Mouse (Mus musculus) MEL (cell line): ENCODE measurements around the gene Frs3. TPM values are rescaled to one million over a fixed set of nuclear protein-coding genes. Genes with fewer than 3 reads are reported as not detected.

ENCODE experiments used
- DNase-seq: peaks from one replicate; pipeline ENCODE4 v3.0.0; 2011; ENCODE audit warnings: low read depth, low spot score
- H3K27ac ChIP-seq: 2 replicates; pipeline ENCODE4 v1.5.1; 2012; ENCODE audit warnings: low read depth, mild to moderate bottlenecking, control low read depth, low read length, moderate library complexity; ENCODE audit not compliant: control insufficient read depth
- H3K27me3 ChIP-seq, 2 experiments: fragments of 150-350 bp in 1 of 2; sonication (generic) in 1 of 2; 2 replicates each; pipeline ENCODE4 v1.6.1; 2012; ENCODE audit warnings: low read length in 2 of 2, mild to moderate bottlenecking in 2 of 2, improper control_type of control experiment in 1 of 2, moderate library complexity in 1 of 2; ENCODE audit not compliant: insufficient read depth in 2 of 2, control insufficient read depth in 1 of 2
- H3K36me3 ChIP-seq, 2 experiments: 2 replicates each; pipeline ENCODE4 v1.6.1; 2012 to 2014; ENCODE audit warnings: low read length in 2 of 2, improper control_type of control experiment in 1 of 2, inconsistent platforms in 1 of 2, mild to moderate bottlenecking in 1 of 2; ENCODE audit not compliant: insufficient read depth in 2 of 2, control insufficient read depth in 1 of 2
- H3K4me1 ChIP-seq, 2 experiments: fragments of 150-350 bp in 1 of 2; sonication (generic) in 1 of 2; 2 replicates each; pipeline ENCODE4 v1.6.1; 2012; ENCODE audit warnings: low read length in 2 of 2, improper control_type of control experiment in 1 of 2, mild to moderate bottlenecking in 1 of 2; ENCODE audit not compliant: insufficient read depth in 2 of 2, control insufficient read depth in 1 of 2
- H3K4me3 ChIP-seq, 2 experiments: fragments of 150-350 bp in 1 of 2; sonication (generic) in 1 of 2; 2 replicates each; pipeline ENCODE4 v1.5.1; 2012; ENCODE audit warnings: low read depth in 2 of 2, low read length in 2 of 2, mild to moderate bottlenecking in 2 of 2, moderate library complexity in 2 of 2, control low read depth in 1 of 2, improper control_type of control experiment in 1 of 2; ENCODE audit not compliant: control insufficient read depth in 1 of 2, insufficient read depth in 1 of 2
- H3K79me2 ChIP-seq: 2 replicates; pipeline ENCODE4 v1.6.1; 2012; ENCODE audit warnings: mild to moderate bottlenecking, low read length, moderate library complexity; ENCODE audit not compliant: control insufficient read depth, poor library complexity, insufficient read depth
- H3K9ac ChIP-seq: 2 replicates; pipeline ENCODE4 v1.6.1; 2012; ENCODE audit warnings: low read depth, mild to moderate bottlenecking, control low read depth, low read length, moderate library complexity; ENCODE audit not compliant: control insufficient read depth, poor library complexity, severe bottlenecking
- H3K9me3 ChIP-seq: fragments of 150-350 bp; sonication (generic); replicated peaks from 2 replicates; pipeline ENCODE4 v1.6.1; 2012; ENCODE audit warnings: mild to moderate bottlenecking, low read length, improper control_type of control experiment, moderate library complexity; ENCODE audit not compliant: insufficient read depth
- BHLHE40 ChIP-seq: IDR thresholded peaks from 2 replicates; pipeline ENCODE4 v1.6.1; 2012; ENCODE audit warnings: low read depth, mild to moderate bottlenecking, inconsistent platforms, low read length, improper control_type of control experiment, borderline replicate concordance
- CTCF ChIP-seq, 3 experiments: IDR thresholded peaks in 2 of 3; conservative IDR thresholded peaks in 1 of 3; 2 replicates each; pipeline ENCODE4 v1.5.1; 2011 to 2012; ENCODE audit warnings: low read length in 3 of 3, low read depth in 2 of 3, mild to moderate bottlenecking in 2 of 3, improper control_type of control experiment in 1 of 3, inconsistent platforms in 1 of 3, mixed read lengths in 1 of 3, moderate library complexity in 1 of 3; ENCODE audit not compliant: control insufficient read depth in 1 of 3, insufficient read depth in 1 of 3, poor library complexity in 1 of 3, severe bottlenecking in 1 of 3
- E2F4 ChIP-seq: IDR thresholded peaks from 2 replicates; pipeline ENCODE4 v1.6.1; 2011; ENCODE audit warnings: low read depth, low read length, improper control_type of control experiment, borderline replicate concordance
- ELF1 ChIP-seq: IDR thresholded peaks from 2 replicates; pipeline ENCODE4 v1.6.1; 2014; ENCODE audit warnings: low read depth, mild to moderate bottlenecking, inconsistent platforms, low read length, improper control_type of control experiment, moderate library complexity
- EP300 ChIP-seq, 2 experiments: IDR thresholded peaks; 2 replicates each; pipeline ENCODE4 v1.6.1; 2011; ENCODE audit warnings: improper control_type of control experiment in 2 of 2, low read length in 2 of 2, low read depth in 1 of 2, mild to moderate bottlenecking in 1 of 2
- GATA1 ChIP-seq: IDR thresholded peaks from 2 replicates; pipeline ENCODE4 v1.6.1; 2011; ENCODE audit warnings: low read depth, low read length, improper control_type of control experiment
- JUND ChIP-seq: IDR thresholded peaks from 2 replicates; pipeline ENCODE4 v1.6.1; 2011; ENCODE audit warnings: low read depth, mild to moderate bottlenecking, improper control_type of control experiment, low read length
- KAT2A ChIP-seq: conservative IDR thresholded peaks from 2 replicates; pipeline ENCODE4 v1.6.1; 2012; ENCODE audit warnings: low read depth, low read length, improper control_type of control experiment, inconsistent platforms
- MAFK ChIP-seq: IDR thresholded peaks from 2 replicates; pipeline ENCODE4 v1.6.1; 2011; ENCODE audit warnings: low read depth, mild to moderate bottlenecking, low read length, improper control_type of control experiment, borderline replicate concordance
- MAX ChIP-seq: IDR thresholded peaks from 2 replicates; pipeline ENCODE4 v1.6.1; 2011; ENCODE audit warnings: low read length, improper control_type of control experiment
- MYB ChIP-seq: IDR thresholded peaks from 2 replicates; pipeline ENCODE4 v1.6.1; 2011; ENCODE audit warnings: mild to moderate bottlenecking, low read depth, low read length, improper control_type of control experiment
- RAD21 ChIP-seq: IDR thresholded peaks from 2 replicates; pipeline ENCODE4 v1.6.1; 2011; ENCODE audit warnings: mild to moderate bottlenecking, low read depth, low read length, improper control_type of control experiment
- SIN3A ChIP-seq: IDR thresholded peaks from 2 replicates; pipeline ENCODE4 v1.6.1; 2012; ENCODE audit warnings: low read length, improper control_type of control experiment, inconsistent platforms
- TAL1 ChIP-seq: IDR thresholded peaks from 2 replicates; pipeline ENCODE4 v1.6.1; 2012; ENCODE audit warnings: mild to moderate bottlenecking, inconsistent platforms, low read length, moderate library complexity, mixed read lengths
- TCF12 ChIP-seq: IDR thresholded peaks from 2 replicates; pipeline ENCODE4 v1.6.1; 2014; ENCODE audit warnings: low read depth, mild to moderate bottlenecking, inconsistent platforms, low read length, improper control_type of control experiment, moderate library complexity
- ZC3H11A ChIP-seq: IDR thresholded peaks from 2 replicates; pipeline ENCODE4 v1.6.1; 2012; ENCODE audit warnings: low read depth, mild to moderate bottlenecking, inconsistent platforms, low read length, improper control_type of control experiment
- ZKSCAN1 ChIP-seq: IDR thresholded peaks from 2 replicates; pipeline ENCODE4 v1.6.1; 2012; ENCODE audit warnings: low read depth, mild to moderate bottlenecking, inconsistent platforms, low read length, improper control_type of control experiment, moderate library complexity
- polyA plus RNA-seq, 2 experiments: library from polyadenylated mRNA; stranded (reverse) in 1 of 2; unstranded in 1 of 2; fragments of >175 nt in 1 of 2; fragments of >200 nt in 1 of 2; gene quantifications; 2 replicates each; pipeline versions ENCODE4 v1.2.1 to v1.2.4; 2012; ENCODE audit warnings: low replicate concordance in 2 of 2, low read depth in 1 of 2; ENCODE audit not compliant: insufficient read length in 2 of 2, insufficient read depth in 1 of 2, missing spikeins in 1 of 2
- total RNA-seq: library from RNA; depleted of rRNA; stranded (reverse); fragments of 300-350 nt; gene quantifications from 2 replicates; pipeline ENCODE4 v1.2.3, GENCODE M21; 2012; rRNA removed

Gene Frs3
- total and polyA plus RNA-seq, 3 experiments, result 2.7 to 4.4 TPM; not detected in 1

- Histone ChIP-seq H3K4me3 (no peak overlapping the region), H3K9ac (no peak overlapping the region), H3K36me3 (peaks cover 0 to 16% of the 10 kb centered on the region in 2 experiments; a peak in 2 of 4 replicates), H3K4me1 (peaks cover 10 to 26% of the 10 kb centered on the region in 2 experiments), H3K79me2 (no peaks in the 10 kb centered on the region), H3K9me3 (no peaks in the 10 kb centered on the region), H3K27ac (no peak overlapping the region), H3K27me3 (no peaks in the 10 kb centered on the region)
- TF ChIP-seq JUND (no peak), MYB (no peak), MAX (no peak), KAT2A (no peak), CTCF (IDR thresholded peaks at IDR 0.05 in 2 of 3, conservative IDR thresholded peaks at IDR 0.05 in 1 of 3; ENCODE audit: control insufficient read depth in 1 of 3, insufficient read depth in 1 of 3, low read depth in 2 of 3, low read length in 3 of 3, poor library complexity in 1 of 3, severe bottlenecking in 1 of 3) (peak; percentile 28 to 52 (median 35); a peak in 4 of 6 replicates), RAD21 (peak; percentile 11)
- peak; percentile 38 for DNase-seq
Observed at GRCm38 (mm10) chr17:47751811-47752210, 63.0 kb downstream of the Frs3 start.

GRCm38 (mm10) chr17:47753130-47753775, 64.4 kb downstream of the Frs3 start:
- peak; percentile 52 for DNase-seq
- Histone ChIP-seq H3K4me3 (no peak overlapping the region), H3K79me2 (no peaks in the 10 kb centered on the region), H3K9ac (peak overlapping the region; percentile 42), H3K36me3 (peaks cover 0 to 16% of the 10 kb centered on the region in 2 experiments; a peak in 2 of 4 replicates), H3K27ac (peak overlapping the region; percentile 72), H3K9me3 (no peaks in the 10 kb centered on the region), H3K27me3 (no peaks in the 10 kb centered on the region), H3K4me1 (peaks cover 10 to 26% of the 10 kb centered on the region in 2 experiments)
- peak; percentile 72 for TF ChIP-seq TAL1
- TF ChIP-seq SIN3A, result 0 out of 2 replicates have a peak, but pooled peaks have one; percentile 13
- no peak for TF ChIP-seq ZKSCAN1
- TF ChIP-seq EP300 (IDR thresholded peaks at IDR 0.05; ENCODE audit: low read depth in 1 of 2, low read length in 2 of 2), result peak; percentile 48 to 58; a peak in 3 of 4 replicates
- TF ChIP-seq JUND, result 0 out of 2 replicates have a peak, but pooled peaks have one; percentile 31
- TF ChIP-seq ELF1, result no peak
- TF ChIP-seq GATA1, result peak; percentile 42
- TF ChIP-seq TCF12, result peak; percentile 59; the same call in 1 of the 2 replicates
- no peak for TF ChIP-seq BHLHE40
- no peak for TF ChIP-seq E2F4
- no peak for TF ChIP-seq ZC3H11A
- no peak for TF ChIP-seq MAFK

Other genes with a start within 250 kb of the Frs3 start
- 14.4 and 15.2 TPM in 2 replicates for gene Taf8, start 186.7 kb upstream of the Frs3 start, total RNA-seq
- 10 to 100 TPM in 1 of 2 experiments, not detected in 1; 25.7 TPM for gene Taf8, start 186.7 kb upstream of the Frs3 start, polyA plus RNA-seq
- 143 TPM in 2 replicates for gene Ccnd3, start 184.0 kb upstream of the Frs3 start, total RNA-seq
- gene Ccnd3, start 184.0 kb upstream of the Frs3 start, polyA plus RNA-seq, result 100 to 1,000 TPM in 1 of 2 experiments, not detected in 1; 568 TPM
- 60.2 and 69.3 TPM in 2 replicates for gene Bysl, start 77.5 kb upstream of the Frs3 start, total RNA-seq
- 10 to 100 TPM in 1 of 2 experiments, not detected in 1; 85.4 TPM for gene Bysl, start 77.5 kb upstream of the Frs3 start, polyA plus RNA-seq
- gene Med20, start 77.4 kb upstream of the Frs3 start, total RNA-seq, result 45.9 and 62.6 TPM in 2 replicates
- gene Med20, start 77.4 kb upstream of the Frs3 start, polyA plus RNA-seq, result 10 to 100 TPM in 1 of 2 experiments, not detected in 1; 45.7 TPM
- 1.1 and 2.9 TPM in 2 replicates for gene Gm20517, start 77.4 kb upstream of the Frs3 start, total RNA-seq
- 1 to 10 TPM in 1 of 2 experiments, not detected in 1; 1.9 TPM for gene Gm20517, start 77.4 kb upstream of the Frs3 start, polyA plus RNA-seq
- gene Usp49, start 58.3 kb upstream of the Frs3 start, total RNA-seq, result 5.2 and 5.5 TPM in 2 replicates
- gene Usp49, start 58.3 kb upstream of the Frs3 start, polyA plus RNA-seq, result 10 to 100 TPM in 1 of 2 experiments, not detected in 1; 16.1 TPM
- 66.5 and 67.6 TPM in 2 replicates for gene Tomm6, start 644 bp upstream of the Frs3 start, total RNA-seq
- 100 to 1,000 TPM in 1 of 2 experiments, not detected in 1; 577 TPM for gene Tomm6, start 644 bp upstream of the Frs3 start, polyA plus RNA-seq
- gene Gm21981, start 5.4 kb downstream of the Frs3 start, total RNA-seq, result 0.56 and 0.81 TPM in 2 replicates
- under 1 TPM in 1 of 2 experiments, not detected in 1; 0.71 TPM for gene Gm21981, start 5.4 kb downstream of the Frs3 start, polyA plus RNA-seq
- gene Prickle4, start 5.7 kb downstream of the Frs3 start, total RNA-seq, result 0.23 TPM in 1 of 2 replicates, not detected in the other
- gene Prickle4, start 5.7 kb downstream of the Frs3 start, polyA plus RNA-seq, result 1 to 10 TPM in 1 of 2 experiments, not detected in 1; 4.3 TPM
- not detected in 2 replicates for gene Pgc, start 37.8 kb downstream of the Frs3 start, total RNA-seq
- gene Pgc, start 37.8 kb downstream of the Frs3 start, polyA plus RNA-seq, result not detected
- gene Tfeb, start 48.0 kb downstream of the Frs3 start, total RNA-seq, result 14.7 and 16.4 TPM in 2 replicates
- gene Tfeb, start 48.0 kb downstream of the Frs3 start, polyA plus RNA-seq, result 10 to 100 TPM in 1 of 2 experiments, not detected in 1; 22.8 TPM
- not detected in 2 replicates for gene Mdfi, start 145.7 kb downstream of the Frs3 start, total RNA-seq
- not detected for gene Mdfi, start 145.7 kb downstream of the Frs3 start, polyA plus RNA-seq
- 6.6 and 7.1 TPM in 2 replicates for gene Foxp4, start 235.6 kb downstream of the Frs3 start, total RNA-seq
- gene Foxp4, start 235.6 kb downstream of the Frs3 start, polyA plus RNA-seq, result 10 to 100 TPM in 1 of 2 experiments, not detected in 1; 50.5 TPM